Comparison of ENCODE assay signal across 26 mouse cellular contexts in genomic region chr5:77289686-77290085, GRCm38 (mm10). TPM values are rescaled to one million over a fixed set of nuclear protein-coding genes. Genes with fewer than 3 reads are reported as not detected.
DNase-seq lines count a peak whose midpoint lies in the region; ATAC-seq and TF ChIP-seq lines count a peak whose summit lies in the region.
"Had no signal": no experiment of that assay in that cellular context is flagged by ENCODE, and none has a peak within 500 bp of the region (broad histone marks: within the 10 kb centered on the region; RNA-seq: fewer than 3 reads in every experiment).

No protein-coding gene starts in this region.

- H3K27me3 ChIP-seq in liver, postnatal 0 days (ENCODE audit: insufficient read depth, low read length) = no peaks in the 10 kb centered on the region
- H3K27me3 ChIP-seq in liver, embryonic 11.5 days (replicated peaks; ENCODE audit: control insufficient read depth, insufficient read depth, low read length) = no peaks in the 10 kb centered on the region
- no peaks in the 10 kb centered on the region for H3K27me3 ChIP-seq in CH12.LX (replicated peaks)
- H3K27me3 ChIP-seq: embryonic facial prominence, embryonic 15.5 days; heart, embryonic 15.5 days; intestine, embryonic 15.5 days; neural tube, embryonic 12.5 days had no signal

- no peak overlapping the region for H3K9ac ChIP-seq in liver, postnatal 0 days (replicated peaks)
- H3K9ac ChIP-seq in liver, embryonic 11.5 days (ENCODE audit: low read depth, low read length) = no peak overlapping the region
- H3K9ac ChIP-seq in CH12.LX (ENCODE audit: insufficient read depth, low read depth) = no peak overlapping the region
- H3K9ac ChIP-seq: embryonic facial prominence, embryonic 15.5 days; heart, embryonic 15.5 days; hindbrain, embryonic 14.5 days; intestine, embryonic 15.5 days; liver, embryonic 14.5 days; neural tube, embryonic 12.5 days had no signal

- H3K36me3 ChIP-seq in liver, postnatal 0 days (replicated peaks; ENCODE audit: insufficient read depth, low read length) = peaks cover 17% of the 10 kb centered on the region
- peaks cover 35% of the 10 kb centered on the region for H3K36me3 ChIP-seq in liver, embryonic 11.5 days (ENCODE audit: control insufficient read depth, insufficient read depth, low read length)
- H3K36me3 ChIP-seq in CH12.LX (replicated peaks in 1 of 2; ENCODE audit: control insufficient read depth in 1 of 2, insufficient read depth in 1 of 2, low read length in 1 of 2) = peaks cover 47 to 64% of the 10 kb centered on the region in 2 experiments

- intact Hi-C loops in gastrocnemius, postnatal 14 days (cut with DNase I; ENCODE audit: low total_unique reads) = no loop called here

- no peak for TF ChIP-seq CTCF in liver, postnatal 0 days (IDR thresholded peaks at IDR 0.05; ENCODE audit: low read depth)
- no peak for TF ChIP-seq CTCF in CH12.LX (conservative IDR thresholded peaks at IDR 0.05 in 1 of 2, IDR thresholded peaks at IDR 0.05 in 1 of 2; ENCODE audit: low read depth in 2 of 2, low read length in 2 of 2)

- ATAC-seq in liver, postnatal 0 days = peak; percentile 25; the same call in 1 of the 2 replicates
- no peak for ATAC-seq in liver, embryonic 11.5 days (replicated peaks; ENCODE audit: low FRiP score)
- ATAC-seq in megakaryocyte, adult 5-6 weeks (ENCODE audit: poor library complexity, severe bottlenecking) = peak; percentile 39
- ATAC-seq: activated CD4-positive, CD25-positive, alpha-beta regulatory T cell, adult 4 months; forebrain, embryonic 14.5 days; intestine, embryonic 15.5 days had no signal

- no peaks in the 10 kb centered on the region for H3K9me3 ChIP-seq in liver, postnatal 0 days (ENCODE audit: low read length)
- H3K9me3 ChIP-seq in liver, embryonic 11.5 days (ENCODE audit: control insufficient read depth, low read length) = no peaks in the 10 kb centered on the region
- no peaks in the 10 kb centered on the region for H3K9me3 ChIP-seq in CH12.LX (replicated peaks; ENCODE audit: low read length)
- H3K9me3 ChIP-seq: embryonic facial prominence, embryonic 15.5 days; heart, embryonic 15.5 days; intestine, embryonic 15.5 days; neural tube, embryonic 12.5 days had no signal

- no peak for DNase-seq in liver, postnatal 0 days
- no peak for DNase-seq in liver, embryonic 11.5 days (ENCODE audit: low spot score)
- DNase-seq in CH12.LX (ENCODE audit: extremely low read depth) = peak; percentile 93
- peak; percentile 17 to 37 for DNase-seq in spleen, postnatal 14 days (ENCODE audit: low spot score in 2 of 2)
- no peak for DNase-seq in testis, postnatal 10 days (ENCODE audit: low spot score)
- DNase-seq in gastrocnemius, postnatal 14 days = no peak
- no peak for DNase-seq in frontal cortex, adult 2 months (ENCODE audit: extremely low spot score in 1 of 2, low spot score in 1 of 2)
- DNase-seq: adrenal gland, adult 8-10 months; cerebellum, adult 18-20 months; cerebellum, postnatal 36 days; gastrocnemius, postnatal 36 days; heart, postnatal 4 days; kidney, postnatal 4 days; midbrain, embryonic 14.5 days; retina, postnatal 1 day; thymus, postnatal 25 days had no signal

- 0 out of 2 replicates have a peak, but pooled peaks cover 4% of the 10 kb centered on the region for H3K4me1 ChIP-seq in liver, postnatal 0 days (ENCODE audit: insufficient read depth)
- H3K4me1 ChIP-seq in liver, embryonic 11.5 days (replicated peaks; ENCODE audit: control insufficient read depth, insufficient read depth, low read length) = no peaks in the 10 kb centered on the region
- peaks cover 31 to 84% of the 10 kb centered on the region in 2 experiments for H3K4me1 ChIP-seq in CH12.LX (ENCODE audit: control insufficient read depth in 1 of 2, insufficient read depth in 2 of 2)
- H3K4me1 ChIP-seq: embryonic facial prominence, embryonic 15.5 days; intestine, embryonic 15.5 days; neural tube, embryonic 12.5 days had no signal

- H3K4me2 ChIP-seq in liver, postnatal 0 days (ENCODE audit: low read depth, low read length) = no peak overlapping the region
- no peak overlapping the region for H3K4me2 ChIP-seq in liver, embryonic 11.5 days
- peak overlapping the region; percentile 19 for H3K4me2 ChIP-seq in CH12.LX (ENCODE audit: insufficient read depth, low read depth, poor library complexity, severe bottlenecking)
- H3K4me2 ChIP-seq: embryonic facial prominence, embryonic 15.5 days; heart, embryonic 15.5 days; hindbrain, embryonic 14.5 days; intestine, embryonic 15.5 days; neural tube, embryonic 12.5 days had no signal

- TF ChIP-seq POLR2A in CH12.LX (IDR thresholded peaks at IDR 0.05; ENCODE audit: low read depth, low read length) = no peak

- no peak overlapping the region for H3K27ac ChIP-seq in liver, postnatal 0 days (ENCODE audit: low read depth)
- no peak overlapping the region for H3K27ac ChIP-seq in liver, embryonic 11.5 days (ENCODE audit: low read depth, low read length)
- peak overlapping the region; percentile 83 for H3K27ac ChIP-seq in CH12.LX (ENCODE audit: insufficient read depth, low read depth)
- H3K27ac ChIP-seq: embryonic facial prominence, embryonic 15.5 days; heart, embryonic 15.5 days; hindbrain, embryonic 14.5 days; intestine, embryonic 15.5 days; left cerebral cortex, adult 2 months; liver, embryonic 14.5 days; neural tube, embryonic 12.5 days had no signal

- H3K4me3 ChIP-seq in liver, postnatal 0 days (ENCODE audit: low read depth, low read length) = no peak overlapping the region
- H3K4me3 ChIP-seq in liver, embryonic 11.5 days (ENCODE audit: low read depth, low read length) = no peak overlapping the region
- H3K4me3 ChIP-seq in CH12.LX (replicated peaks in 1 of 3; ENCODE audit: low read depth in 2 of 3, low read length in 2 of 3, poor library complexity in 1 of 3) = no peak overlapping the region
- H3K4me3 ChIP-seq: embryonic facial prominence, embryonic 15.5 days; heart, embryonic 15.5 days; intestine, embryonic 15.5 days; left cerebral cortex, adult 2 months; neural tube, embryonic 12.5 days had no signal

- in situ Hi-C loops in CH12.LX (cut with MboI; ENCODE audit: low pct_ligation_motif_present, low pct_unique_long_range_greater_than_20kb, low sequenced_read_pairs) = no loop called here

- dilution Hi-C loops in CH12.LX (cut with MboI; ENCODE audit: extremely low pct_ligation_motif_present, extremely low pct_unique_long_range_greater_than_20kb, low sequenced_read_pairs) = no loop called here

- 70% methylated on average over 8 of the region's 8 CpGs for WGBS in liver, postnatal 0 days (ENCODE audit: insufficient replicate concordance)
- WGBS in liver, embryonic 11.5 days = 81% methylated on average over 8 of the region's 8 CpGs

- TF ChIP-seq EP300 in liver, postnatal 0 days (IDR thresholded peaks at IDR 0.05; ENCODE audit: low read depth) = no peak
- peak; percentile 100 for TF ChIP-seq EP300 in CH12.LX (IDR thresholded peaks at IDR 0.05; ENCODE audit: low read length)

- H3K79me2 ChIP-seq in CH12.LX (replicated peaks; ENCODE audit: control insufficient read depth, extremely low read depth, insufficient read depth, poor library complexity, severe bottlenecking) = peaks cover 11% of the 10 kb centered on the region

- TF ChIP-seq RAD21 in CH12.LX (IDR thresholded peaks at IDR 0.05; ENCODE audit: low read depth, low read length) = no peak

TF ChIP-seq in CH12.LX, 34 proteins besides CTCF, POLR2A, EP300 and RAD21 (continues in another document):
- peak; percentile 100 for TF ChIP-seq IRF4 (IDR thresholded peaks at IDR 0.05; ENCODE audit: low read depth, low read length)
- no peak for TF ChIP-seq ZKSCAN1 (IDR thresholded peaks at IDR 0.05; ENCODE audit: borderline replicate concordance, low read depth, low read length)
- TF ChIP-seq MXI1 (IDR thresholded peaks at IDR 0.05; ENCODE audit: low read depth, low read length) = peak; percentile 81
- no peak for TF ChIP-seq GABPA (IDR thresholded peaks at IDR 0.05; ENCODE audit: insufficient replicate concordance, low read depth, low read length)
- no peak for TF ChIP-seq ZC3H11A (IDR thresholded peaks at IDR 0.05; ENCODE audit: low read depth, low read length)
- TF ChIP-seq USF1 (IDR thresholded peaks at IDR 0.05; ENCODE audit: low read depth, low read length) = no peak
- TF ChIP-seq MAX (IDR thresholded peaks at IDR 0.05; ENCODE audit: low read length) = peak; percentile 49; the same call in 1 of the 2 replicates
- peak; percentile 98 for TF ChIP-seq ETS1 (conservative IDR thresholded peaks at IDR 0.05; ENCODE audit: low read depth, low read length)
- TF ChIP-seq JUN (IDR thresholded peaks at IDR 0.05; ENCODE audit: insufficient read depth, low read depth, low read length) = peak; percentile 82

RNA-seq across cellular contexts. Expression of gene Noa1, which starts 20.2 kb away (rescaled TPM):
- 8.2 and 10.5 TPM in 2 replicates for polyA plus RNA-seq in liver, postnatal 0 days (2015; fragmentation: Nextera tagmentation; extraction: Ambion mirVana)
- polyA plus RNA-seq in liver, embryonic 11.5 days (2014; fragmentation: Nextera tagmentation; extraction: Ambion mirVana) = 57.7 and 61.8 TPM in 2 replicates
- total RNA-seq in CH12.LX (2012; rRNA removed) (25.8 and 33.0 TPM in 2 replicates), CH12.LX (2014; rRNA removed) (44.3 and 45.7 TPM in 2 replicates)
- polyA plus RNA-seq in CH12.LX (2012; ENCODE audit: insufficient read length, low read depth) = 59.4 and 60.7 TPM in 2 replicates
- total RNA-seq in megakaryocyte, adult 5-6 weeks (2015) = 18.0 and 24.7 TPM in 2 replicates
- 10.2 and 15.8 TPM in 2 replicates for total RNA-seq in megakaryocyte, adult 5-6 weeks (2017)
- 10 to 100 TPM; 15.8 to 17.6 TPM for total RNA-seq in gastrocnemius, postnatal 14 days (2021)
- polyA plus RNA-seq in frontal cortex, adult 2 months (2012; rRNA removed) = 17.1 and 18.6 TPM in 2 replicates

RNA-seq across cellular contexts. Expression of gene Polr2b, which starts 20.3 kb away (rescaled TPM):
- 16.4 and 18.6 TPM in 2 replicates for polyA plus RNA-seq in liver, postnatal 0 days (2015; fragmentation: Nextera tagmentation; extraction: Ambion mirVana)
- polyA plus RNA-seq in liver, embryonic 11.5 days (2014; fragmentation: Nextera tagmentation; extraction: Ambion mirVana) = 70.0 and 81.3 TPM in 2 replicates
- total RNA-seq in CH12.LX (2012; rRNA removed) (133 and 140 TPM in 2 replicates), CH12.LX (2014; rRNA removed) (119 and 129 TPM in 2 replicates)
- 78.0 and 88.0 TPM in 2 replicates for polyA plus RNA-seq in CH12.LX (2012; ENCODE audit: insufficient read length, low read depth)
- 60.9 and 79.2 TPM in 2 replicates for total RNA-seq in megakaryocyte, adult 5-6 weeks (2015)
- total RNA-seq in megakaryocyte, adult 5-6 weeks (2017) = 100 and 101 TPM in 2 replicates
- 10 to 100 TPM; 22.1 to 23.4 TPM for total RNA-seq in gastrocnemius, postnatal 14 days (2021)
- polyA plus RNA-seq in frontal cortex, adult 2 months (2012; rRNA removed) = 36.8 and 38.5 TPM in 2 replicates

RNA-seq across cellular contexts. Expression of gene Rest, which starts 24.4 kb away (rescaled TPM):
- polyA plus RNA-seq in liver, postnatal 0 days (2015; fragmentation: Nextera tagmentation; extraction: Ambion mirVana) = 6.4 and 6.9 TPM in 2 replicates
- 21.8 and 22.7 TPM in 2 replicates for polyA plus RNA-seq in liver, embryonic 11.5 days (2014; fragmentation: Nextera tagmentation; extraction: Ambion mirVana)
- total RNA-seq in CH12.LX (2012; rRNA removed) (15.4 and 15.9 TPM in 2 replicates), CH12.LX (2014; rRNA removed) (16.5 and 16.8 TPM in 2 replicates)
- polyA plus RNA-seq in CH12.LX (2012; ENCODE audit: insufficient read length, low read depth) = 7.4 and 7.8 TPM in 2 replicates
- total RNA-seq in megakaryocyte, adult 5-6 weeks (2015) = 19.9 and 21.1 TPM in 2 replicates
- 31.5 and 37.9 TPM in 2 replicates for total RNA-seq in megakaryocyte, adult 5-6 weeks (2017)
- 10 to 100 TPM in 1 of 2 experiments, 1 to 10 TPM in 1; 9.8 to 11.4 TPM for total RNA-seq in gastrocnemius, postnatal 14 days (2021)
- 3.4 and 3.5 TPM in 2 replicates for polyA plus RNA-seq in frontal cortex, adult 2 months (2012; rRNA removed)

Comparison
In these comparisons a context has a peak if more than half of its experiments do, and no peak if none do; other contexts are left out.
1. DNase-seq: peak in CH12.LX (single experiment) and spleen, postnatal 14 days (2 of 2); none in liver, postnatal 0 days (single experiment), liver, embryonic 11.5 days (single experiment), testis, postnatal 10 days (single experiment), gastrocnemius, postnatal 14 days (single experiment) and frontal cortex, adult 2 months (0 of 2).